Mouse (Mus musculus): Measurements from ENCODE around the gene Nfasc.

GRCm38 (mm10) chr1:132557901-132558631 lies 183.5 kb downstream of the Nfasc start:
- TF ChIP-seq CTCF (IDR thresholded peaks at IDR 0.05; ENCODE audit: borderline replicate concordance, insufficient read depth, low read length): no peak
- no peak for TF ChIP-seq POLR2A (IDR thresholded peaks at IDR 0.05; ENCODE audit: low read depth, low read length)
